Mouse (Mus musculus): ENCODE data around the gene Olfr492. TPM values are rescaled to one million over a fixed set of nuclear protein-coding genes. Genes with fewer than 3 reads are reported as not detected.

Olfr492 gene
- not detected for polyA plus RNA-seq (2017; shearing (Covaris generic))

DNA sequence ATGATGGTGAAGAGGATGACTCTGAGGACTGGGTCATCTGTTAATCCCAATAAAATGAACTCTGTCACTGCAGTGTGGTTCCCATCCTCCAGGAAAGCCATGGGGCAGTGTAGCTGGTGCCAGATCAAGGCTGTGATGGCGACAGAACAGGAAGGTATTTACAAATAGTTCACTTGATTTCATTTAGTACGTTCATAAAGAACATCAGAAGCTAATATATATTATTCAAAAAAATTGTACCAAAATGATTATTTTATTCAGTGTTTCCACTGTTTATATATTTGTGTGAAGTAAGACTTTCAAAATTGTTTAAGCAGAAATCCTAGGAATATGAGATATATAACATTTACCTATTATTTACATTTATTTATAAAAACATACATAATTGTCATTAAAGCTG is at the start of gene Olfr492:
Olfr492 (minus strand) TSS at position 101 of the 400 bp plus-strand sequence.

GRCm38 (mm10) chr7:108365035-108365434 is 41.6 kb upstream of the Olfr492 start, which contains the start of gene Olfr494:
TSS of gene Olfr494 (plus strand) at chr7:108365335.

DNA sequence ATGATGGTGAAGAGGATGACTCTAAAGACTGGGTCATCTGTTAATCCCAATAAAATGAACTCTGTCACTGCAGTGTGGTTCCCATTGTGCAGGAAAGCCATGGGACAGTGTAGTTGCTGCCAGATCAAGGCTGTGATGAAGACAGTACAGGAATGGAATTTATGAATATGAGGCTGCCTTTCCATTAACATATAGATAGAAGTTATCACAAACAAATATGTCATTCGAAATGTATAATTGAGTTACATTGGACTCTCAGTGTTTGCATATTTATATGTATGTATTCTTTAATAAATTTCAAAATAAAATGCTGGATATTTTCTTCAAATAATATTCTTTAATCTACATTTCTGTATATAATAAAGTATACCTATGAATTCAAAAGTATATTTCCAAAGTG is 23.4 kb upstream of the Olfr492 start, which contains the start of gene Olfr493:
Olfr493 (minus strand) TSS at position 101 of the 400 bp plus-strand sequence.

GRCm38 (mm10) chr7:108313151-108313550 is 10.3 kb downstream of the Olfr492 start, which contains the start of gene Olfr491:
TSS of gene Olfr491 (plus strand) at chr7:108313451.

GRCm38 (mm10) chr7:108288834-108289233 is 34.6 kb downstream of the Olfr492 start, which contains the start of gene Olfr490:
TSS of gene Olfr490 (minus strand) at chr7:108288934.

Other genes with a start within 250 kb of the Olfr492 start
- 0.12 TPM for gene Olfr481, start 243.8 kb downstream of the Olfr492 start, polyA plus RNA-seq (2017; shearing (Covaris generic))
- not detected for gene Olfr482, start 226.1 kb downstream of the Olfr492 start, polyA plus RNA-seq (2017; shearing (Covaris generic))
- gene Olfr483, start 222.8 kb downstream of the Olfr492 start, polyA plus RNA-seq (2017; shearing (Covaris generic)) = not detected
- gene Olfr484, start 196.2 kb downstream of the Olfr492 start, polyA plus RNA-seq (2017; shearing (Covaris generic)) = 0.04 TPM
- gene Olfr485, start 163.8 kb downstream of the Olfr492 start, polyA plus RNA-seq (2017; shearing (Covaris generic)) = not detected
- gene Olfr486, start 150.9 kb downstream of the Olfr492 start, polyA plus RNA-seq (2017; shearing (Covaris generic)) = not detected
- not detected for gene Olfr487, start 109.0 kb downstream of the Olfr492 start, polyA plus RNA-seq (2017; shearing (Covaris generic))
- gene Olfr488, start 65.3 kb downstream of the Olfr492 start, polyA plus RNA-seq (2017; shearing (Covaris generic)) = not detected
- gene Olfr490, start 34.7 kb downstream of the Olfr492 start, polyA plus RNA-seq (2017; shearing (Covaris generic)) = not detected
- gene Olfr491, start 10.2 kb downstream of the Olfr492 start, polyA plus RNA-seq (2017; shearing (Covaris generic)) = not detected
- not detected for gene Olfr493, start 23.3 kb upstream of the Olfr492 start, polyA plus RNA-seq (2017; shearing (Covaris generic))
- not detected for gene Olfr494, start 41.7 kb upstream of the Olfr492 start, polyA plus RNA-seq (2017; shearing (Covaris generic))
- not detected for gene Olfr495, start 69.5 kb upstream of the Olfr492 start, polyA plus RNA-seq (2017; shearing (Covaris generic))
- gene Olfr497, start 96.7 kb upstream of the Olfr492 start, polyA plus RNA-seq (2017; shearing (Covaris generic)) = not detected
- not detected for gene Olfr498, start 141.7 kb upstream of the Olfr492 start, polyA plus RNA-seq (2017; shearing (Covaris generic))
- gene Olfr502, start 201.4 kb upstream of the Olfr492 start, polyA plus RNA-seq (2017; shearing (Covaris generic)) = 0.11 TPM
- not detected for gene Olfr503, start 220.9 kb upstream of the Olfr492 start, polyA plus RNA-seq (2017; shearing (Covaris generic))
- gene Olfr504, start 242.1 kb upstream of the Olfr492 start, polyA plus RNA-seq (2017; shearing (Covaris generic)) = not detected

Data from CD4-positive, CD25-positive, alpha-beta regulatory T cell (primary cell).